Mouse (Mus musculus) heart, postnatal 0 days (tissue): ENCODE measurements around the gene Txk. TPM values are rescaled to one million over a fixed set of nuclear protein-coding genes. Genes with fewer than 3 reads are reported as not detected.

Source experiments
- ATAC-seq: fragments of 200-750 bp; cut with Nextera tagmentation; 2 replicates; pipeline ENCODE4 v1.8.0; 2017; ENCODE audit warnings: low read depth, moderate number of reproducible peaks, moderate library complexity; ENCODE audit not compliant: insufficient read depth
- DNase-seq: peaks from one replicate; pipeline ENCODE4 v3.0.0-alpha.2; 2016; ENCODE audit warnings: low spot score
- H3K27ac ChIP-seq: fragments of 300-500 bp; sonication (generic); 2 replicates; pipeline ENCODE4 v1.5.1; 2014; ENCODE audit warnings: low read depth, mild to moderate bottlenecking
- H3K27me3 ChIP-seq: fragments of 300-500 bp; sonication (generic); 2 replicates; pipeline ENCODE4 v1.6.1; 2014; ENCODE audit warnings: low read length, mixed read lengths; ENCODE audit not compliant: control insufficient read depth, insufficient read depth
- H3K36me3 ChIP-seq: fragments of 300-500 bp; sonication (generic); replicated peaks from 2 replicates; pipeline ENCODE4 v1.6.1; 2014; ENCODE audit warnings: low read length, mixed read lengths; ENCODE audit not compliant: control insufficient read depth, insufficient read depth
- H3K4me1 ChIP-seq: fragments of 300-500 bp; sonication (generic); 2 replicates; pipeline ENCODE4 v1.6.1; 2014; ENCODE audit warnings: antibody characterized with exemption; ENCODE audit not compliant: control insufficient read depth, insufficient read depth
- H3K4me2 ChIP-seq: fragments of 300-500 bp; sonication (generic); 2 replicates; pipeline ENCODE4 v1.6.1; 2014; ENCODE audit warnings: low read depth, mild to moderate bottlenecking, low read length, moderate library complexity
- H3K4me3 ChIP-seq: fragments of 300-500 bp; sonication (generic); 2 replicates; pipeline ENCODE4 v1.5.1; 2014; ENCODE audit warnings: low read depth, low read length
- H3K9ac ChIP-seq: fragments of 300-500 bp; sonication (generic); replicated peaks from 2 replicates; pipeline ENCODE4 v1.6.1; 2014; ENCODE audit warnings: low read depth, low read length, mixed read lengths
- H3K9me3 ChIP-seq: fragments of 300-500 bp; sonication (generic); replicated peaks from 2 replicates; pipeline ENCODE4 v1.6.1; 2016; ENCODE audit warnings: low read length; ENCODE audit not compliant: control insufficient read depth
- CTCF ChIP-seq: IDR thresholded peaks from 2 replicates; pipeline ENCODE4 v1.5.1; 2016; ENCODE audit warnings: antibody characterized with exemption, control low read depth, low read depth
- EP300 ChIP-seq: IDR thresholded peaks from 2 replicates; pipeline ENCODE4 v1.6.1; 2016; ENCODE audit warnings: antibody characterized with exemption, low read depth
- WGBS: fragments of 180-500 bp; shearing (Covaris S2); extraction: QIAGEN DNeasy Blood & Tissue Kit; methylation state at CpG from one replicate; pipeline ENCODE4 v1.1.7; 2014; 5-methylcytosine and 5-hydroxymethylcytosine counted together
- polyA plus RNA-seq: library from polyadenylated mRNA; unstranded; fragments of >200 nt; fragmentation: Nextera tagmentation; extraction: Ambion mirVana; gene quantifications from 2 replicates; pipeline ENCODE4 v1.2.1, GENCODE M21; 2015
- total RNA-seq: library from RNA; depleted of rRNA; stranded (reverse); fragments of >200 nt; gene quantifications from 2 replicates; pipeline ENCODE4 v1.2.3, GENCODE M21; 2014; ENCODE audit warnings: low replicate concordance

Gene Txk
- total and polyA plus RNA-seq, 2 experiments from 2014 or later = not detected

DNA sequence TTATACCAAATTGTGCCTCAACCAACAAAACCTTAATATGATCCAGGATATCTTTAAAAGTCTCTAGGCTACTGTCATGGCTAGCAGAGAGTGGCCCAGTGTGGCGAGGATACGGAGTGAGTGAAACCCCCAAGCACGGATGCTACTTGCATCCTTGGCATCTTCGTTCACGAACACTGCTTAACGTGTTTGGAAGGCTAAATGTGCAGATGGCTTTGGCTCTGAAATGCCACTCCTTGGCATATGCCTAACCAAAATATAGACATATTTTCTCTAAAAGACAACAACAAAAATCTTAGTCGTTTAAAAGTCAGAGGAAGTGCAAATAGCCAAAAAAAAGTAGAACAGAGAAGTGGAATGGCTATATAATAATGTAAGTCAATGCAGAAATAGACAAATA, 63.0 kb downstream of the Txk start:
- ATAC-seq (no peak), DNase-seq (no peak)
- WGBS = 89% methylated on average over 7 of the region's 7 CpGs
- Histone ChIP-seq H3K36me3 (no peaks in the 10 kb centered on the region), H3K4me2 (no peak overlapping the region), H3K4me1 (no peaks in the 10 kb centered on the region), H3K4me3 (no peak overlapping the region), H3K9me3 (no peaks in the 10 kb centered on the region), H3K9ac (no peak overlapping the region), H3K27ac (no peak overlapping the region), H3K27me3 (no peaks in the 10 kb centered on the region)
- TF ChIP-seq EP300 (no peak), CTCF (no peak)

- no peak for TF ChIP-seq EP300
- no peak for DNase-seq
- Histone ChIP-seq H3K27ac (no peak overlapping the region), H3K4me2 (no peak overlapping the region), H3K4me3 (no peak overlapping the region), H3K36me3 (no peaks in the 10 kb centered on the region), H3K9me3 (no peaks in the 10 kb centered on the region), H3K27me3 (no peaks in the 10 kb centered on the region), H3K9ac (no peak overlapping the region), H3K4me1 (no peaks in the 10 kb centered on the region)
- ATAC-seq = no peak
- WGBS = 62% methylated on average over 6 of the region's 6 CpGs
Measured at GRCm38 (mm10) chr5:72681451-72681850, 71.1 kb downstream of the Txk start.

DNA sequence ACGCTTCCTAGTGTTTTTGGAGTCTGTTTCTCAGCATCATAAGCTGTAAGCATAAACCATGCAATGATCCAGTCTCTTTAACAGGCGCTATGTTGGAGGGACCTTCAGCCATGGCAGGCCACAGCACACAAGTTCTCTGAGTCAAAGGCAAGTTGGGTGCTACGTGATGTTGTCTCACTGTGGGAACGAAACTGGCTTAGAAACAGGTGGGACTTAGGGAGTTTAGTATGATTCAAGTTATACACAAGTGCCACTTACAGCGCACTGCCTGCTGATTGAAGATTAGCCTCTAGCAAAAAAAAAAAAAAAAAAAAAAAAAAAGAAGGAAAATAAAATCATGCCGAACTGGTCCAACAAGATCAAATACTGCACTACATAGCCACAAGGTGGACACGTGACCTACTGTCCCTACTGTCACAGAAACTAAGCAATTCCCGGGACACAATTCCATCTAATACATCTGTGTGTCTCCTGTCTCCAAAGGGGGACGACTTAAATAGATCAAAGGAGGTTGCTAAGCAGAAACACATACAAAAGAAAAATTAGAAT, 77.5 kb downstream of the Txk start:
- Histone ChIP-seq H3K4me2 (no peak overlapping the region), H3K36me3 (no peaks in the 10 kb centered on the region), H3K27me3 (no peaks in the 10 kb centered on the region), H3K4me3 (no peak overlapping the region), H3K27ac (no peak overlapping the region), H3K4me1 (no peaks in the 10 kb centered on the region), H3K9me3 (no peaks in the 10 kb centered on the region), H3K9ac (no peak overlapping the region)
- ATAC-seq (no peak), DNase-seq (no peak)
- no peak for TF ChIP-seq EP300
- no peak for TF ChIP-seq CTCF
- WGBS = 79% methylated on average over 9 of the region's 9 CpGs

GRCm38 (mm10) chr5:72671017-72671699, 81.4 kb downstream of the Txk start:
- H3K36me3 ChIP-seq = no peaks in the 10 kb centered on the region
- H3K27ac ChIP-seq = no peak overlapping the region
- ATAC-seq (no peak), DNase-seq (no peak)
- H3K4me3 ChIP-seq = no peak overlapping the region
- no peak overlapping the region for H3K4me2 ChIP-seq
- H3K9me3 ChIP-seq = no peaks in the 10 kb centered on the region
- H3K4me1 ChIP-seq = no peaks in the 10 kb centered on the region
- no peak overlapping the region for H3K9ac ChIP-seq
- 64% methylated on average over 8 of the region's 8 CpGs for WGBS
- no peaks in the 10 kb centered on the region for H3K27me3 ChIP-seq
- TF ChIP-seq CTCF (no peak), EP300 (no peak)

- no peak for DNase-seq
- Histone ChIP-seq H3K4me2 (no peak overlapping the region), H3K27me3 (no peaks in the 10 kb centered on the region), H3K4me3 (no peak overlapping the region), H3K27ac (no peak overlapping the region), H3K4me1 (no peaks in the 10 kb centered on the region), H3K36me3 (no peaks in the 10 kb centered on the region), H3K9me3 (no peaks in the 10 kb centered on the region), H3K9ac (no peak overlapping the region)
- WGBS = 74% methylated on average over 9 of the region's 9 CpGs
- TF ChIP-seq EP300 (no peak), CTCF (no peak)
- no peak for ATAC-seq
Measured at GRCm38 (mm10) chr5:72668351-72668750, 84.2 kb downstream of the Txk start.

- H3K4me3 ChIP-seq = no peak overlapping the region
- WGBS = 74% methylated on average over 7 of the region's 7 CpGs
- H3K9ac ChIP-seq = no peak overlapping the region
- DNase-seq (no peak), ATAC-seq (no peak)
- TF ChIP-seq CTCF (no peak), EP300 (no peak)
- no peak overlapping the region for H3K4me2 ChIP-seq
- no peaks in the 10 kb centered on the region for H3K36me3 ChIP-seq
- no peak overlapping the region for H3K27ac ChIP-seq
- no peaks in the 10 kb centered on the region for H3K4me1 ChIP-seq
- no peaks in the 10 kb centered on the region for H3K27me3 ChIP-seq
- H3K9me3 ChIP-seq = no peaks in the 10 kb centered on the region
Measured at GRCm38 (mm10) chr5:72666428-72666827, 86.1 kb downstream of the Txk start.
